ENCODE assay signal across 9 mouse cellular contexts in the genomic region with DNA sequence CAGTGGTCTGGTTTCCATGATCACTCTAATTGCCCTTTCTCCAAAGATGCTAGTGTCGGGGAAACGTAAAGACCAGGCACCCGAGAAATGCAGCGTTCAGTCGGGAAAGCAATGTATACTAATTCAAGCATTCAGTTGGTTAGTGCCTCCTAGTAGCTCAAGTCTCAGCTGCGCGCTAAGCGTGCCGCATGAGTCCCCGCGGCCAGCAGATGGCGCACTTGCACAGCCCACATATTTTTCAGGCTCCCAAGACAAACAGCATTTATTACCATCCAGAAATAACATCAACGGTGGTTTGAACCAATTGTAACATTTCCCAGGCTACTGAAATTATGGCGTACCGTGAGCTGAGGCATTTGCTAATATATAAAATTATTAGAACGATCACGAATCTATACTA.
DNase-seq lines count a peak whose midpoint lies in the region; ATAC-seq and TF ChIP-seq lines count a peak whose summit lies in the region.
"Had no signal": no experiment of that assay in that cellular context is flagged by ENCODE, and none has a peak within 500 bp of the region (broad histone marks: within the 10 kb centered on the region; RNA-seq: fewer than 3 reads in every experiment).

No protein-coding gene starts in this region.

- DNase-seq in CH12.LX (ENCODE audit: extremely low read depth): peak; percentile 68
- DNase-seq in adrenal gland, postnatal 36 days: peak; percentile 80 to 81
- peak; percentile 89 for DNase-seq in embryonic facial prominence, embryonic 10.5 days (ENCODE audit: low spot score)
- DNase-seq in heart, postnatal 14 days: peak; percentile 75 to 85
- DNase-seq in layer of hippocampus, adult 18-20 months (ENCODE audit: low spot score in 2 of 2): peak; percentile 72 to 92
- peak; percentile 29 for DNase-seq in retina, adult 2 months (ENCODE audit: low read depth, low spot score)
- peak; percentile 54 for DNase-seq in urinary bladder, adult 2 months (ENCODE audit: low spot score)

- no peaks in the 10 kb centered on the region for H3K27me3 ChIP-seq in CH12.LX (replicated peaks)
- H3K27me3 ChIP-seq in embryonic facial prominence, embryonic 10.5 days (replicated peaks; ENCODE audit: low read depth, poor library complexity, severe bottlenecking): no peaks in the 10 kb centered on the region
- no peaks in the 10 kb centered on the region for H3K27me3 ChIP-seq in lung, embryonic 16.5 days (ENCODE audit: control insufficient read depth, insufficient read depth, low read depth, low read length)
- H3K27me3 ChIP-seq: heart, embryonic 15.5 days had no signal

- intact Hi-C loops in heart, postnatal 14 days (cut with DNase I): loop anchor here (1.0 to 5.0 kb wide), 5 partner anchors 346 to 579 kb away; no protein-coding TSS in a partner anchor

- H3K9me3 ChIP-seq in CH12.LX (replicated peaks; ENCODE audit: low read length): no peaks in the 10 kb centered on the region
- no peaks in the 10 kb centered on the region for H3K9me3 ChIP-seq in embryonic facial prominence, embryonic 10.5 days
- no peaks in the 10 kb centered on the region for H3K9me3 ChIP-seq in lung, embryonic 16.5 days (ENCODE audit: control insufficient read depth, low read length)
- H3K9me3 ChIP-seq: heart, embryonic 15.5 days had no signal

- H3K4me3 ChIP-seq in CH12.LX (replicated peaks in 1 of 3; ENCODE audit: low read depth in 2 of 3, low read length in 2 of 3, poor library complexity in 1 of 3): no peak overlapping the region
- H3K4me3 ChIP-seq in embryonic facial prominence, embryonic 10.5 days: no peak overlapping the region
- H3K4me3 ChIP-seq in lung, embryonic 16.5 days (ENCODE audit: low read length): no peak overlapping the region
- H3K4me3 ChIP-seq: heart, embryonic 15.5 days had no signal

- peak; percentile 86 to 95 for TF ChIP-seq CTCF in CH12.LX (conservative IDR thresholded peaks at IDR 0.05 in 1 of 2, IDR thresholded peaks at IDR 0.05 in 1 of 2; ENCODE audit: low read depth in 2 of 2, low read length in 2 of 2)

- peak; percentile 72; the same call in 1 of the 2 replicates for ATAC-seq in lung, embryonic 16.5 days (ENCODE audit: low read depth)

- peak overlapping the region; percentile 49; the same call in 1 of the 2 replicates for H3K4me2 ChIP-seq in CH12.LX (ENCODE audit: insufficient read depth, low read depth, poor library complexity, severe bottlenecking)
- H3K4me2 ChIP-seq in lung, embryonic 16.5 days (ENCODE audit: low read depth, low read length): no peak overlapping the region
- H3K4me2 ChIP-seq: heart, embryonic 15.5 days had no signal

- H3K9ac ChIP-seq in CH12.LX (ENCODE audit: insufficient read depth, low read depth): no peak overlapping the region
- no peak overlapping the region for H3K9ac ChIP-seq in lung, embryonic 16.5 days (ENCODE audit: low read length)
- H3K9ac ChIP-seq: heart, embryonic 15.5 days had no signal

- in situ Hi-C loops in CH12.LX (cut with MboI; ENCODE audit: low pct_ligation_motif_present, low pct_unique_long_range_greater_than_20kb, low sequenced_read_pairs): loop anchor here (5.0 kb wide), 1 partner anchor 469 kb away; no protein-coding TSS in a partner anchor

- H3K4me1 ChIP-seq in CH12.LX (ENCODE audit: control insufficient read depth in 1 of 2, insufficient read depth in 2 of 2): peaks cover 0 to 5% of the 10 kb centered on the region in 2 experiments; a peak in 1 of 4 replicates
- H3K4me1 ChIP-seq in embryonic facial prominence, embryonic 10.5 days: no peaks in the 10 kb centered on the region
- H3K4me1 ChIP-seq in lung, embryonic 16.5 days (replicated peaks; ENCODE audit: control insufficient read depth, insufficient read depth, low read length): 0 out of 2 replicates have a peak, but pooled peaks cover 2% of the 10 kb centered on the region
- H3K4me1 ChIP-seq: heart, embryonic 15.5 days had no signal

- no peaks in the 10 kb centered on the region for H3K79me2 ChIP-seq in CH12.LX (replicated peaks; ENCODE audit: control insufficient read depth, extremely low read depth, insufficient read depth, poor library complexity, severe bottlenecking)

- peak; percentile 89 for TF ChIP-seq RAD21 in CH12.LX (IDR thresholded peaks at IDR 0.05; ENCODE audit: low read depth, low read length)

- TF ChIP-seq POLR2A in CH12.LX (IDR thresholded peaks at IDR 0.05; ENCODE audit: low read depth, low read length): no peak

- 12% methylated on average over 17 of the region's 17 CpGs for WGBS in embryonic facial prominence, embryonic 10.5 days
- WGBS in lung, embryonic 16.5 days: 9% methylated on average over 17 of the region's 17 CpGs

- dilution Hi-C loops in CH12.LX (cut with MboI; ENCODE audit: extremely low pct_ligation_motif_present, extremely low pct_unique_long_range_greater_than_20kb, low sequenced_read_pairs): no loop called here

- no peak overlapping the region for H3K27ac ChIP-seq in CH12.LX (ENCODE audit: insufficient read depth, low read depth)
- H3K27ac ChIP-seq in embryonic facial prominence, embryonic 10.5 days (replicated peaks): no peak overlapping the region
- no peak overlapping the region for H3K27ac ChIP-seq in lung, embryonic 16.5 days (ENCODE audit: low read length)
- H3K27ac ChIP-seq: heart, embryonic 15.5 days had no signal

- TF ChIP-seq EP300 in CH12.LX (IDR thresholded peaks at IDR 0.05; ENCODE audit: low read length): no peak

- no peaks in the 10 kb centered on the region for H3K36me3 ChIP-seq in CH12.LX (replicated peaks in 1 of 2; ENCODE audit: control insufficient read depth in 1 of 2, insufficient read depth in 1 of 2, low read length in 1 of 2)
- no peaks in the 10 kb centered on the region for H3K36me3 ChIP-seq in embryonic facial prominence, embryonic 10.5 days (replicated peaks)
- no peaks in the 10 kb centered on the region for H3K36me3 ChIP-seq in lung, embryonic 16.5 days (ENCODE audit: control insufficient read depth, insufficient read depth, low read length)
- H3K36me3 ChIP-seq: heart, embryonic 15.5 days had no signal

TF ChIP-seq in CH12.LX, 34 proteins besides CTCF, POLR2A, EP300 and RAD21:
- TF ChIP-seq BHLHE40 (IDR thresholded peaks at IDR 0.05; ENCODE audit: low read depth, low read length) (peak; percentile 48; the same call in 1 of the 2 replicates), ZC3H11A (IDR thresholded peaks at IDR 0.05; ENCODE audit: low read depth, low read length) (peak; percentile 84), SMC3 (IDR thresholded peaks at IDR 0.05; ENCODE audit: low read depth, low read length) (peak; percentile 95), KAT2A (IDR thresholded peaks at IDR 0.05; ENCODE audit: insufficient replicate concordance, low read length) (no peak), MYC (IDR thresholded peaks at IDR 0.05; ENCODE audit: low read depth, low read length) (0 out of 2 replicates have a peak, but pooled peaks have one; percentile 28), IRF4 (IDR thresholded peaks at IDR 0.05; ENCODE audit: low read depth, low read length) (0 out of 2 replicates have a peak, but pooled peaks have one; percentile 17), NRF1 (IDR thresholded peaks at IDR 0.05; ENCODE audit: low read depth, low read length) (0 out of 2 replicates have a peak, but pooled peaks have one; percentile 38), USF1 (IDR thresholded peaks at IDR 0.05; ENCODE audit: low read depth, low read length) (no peak), HCFC1 (IDR thresholded peaks at IDR 0.05; ENCODE audit: low read depth, low read length) (no peak), NELFE (IDR thresholded peaks at IDR 0.05; ENCODE audit: low read depth, low read length) (peak; percentile 45; the same call in 1 of the 2 replicates), JUND (conservative IDR thresholded peaks at IDR 0.05; ENCODE audit: low read depth, low read length) (0 out of 2 replicates have a peak, but pooled peaks have one; percentile 6), MEF2A (IDR thresholded peaks at IDR 0.05; ENCODE audit: borderline replicate concordance, low read depth, low read length) (peak; percentile 20; the same call in 1 of the 2 replicates), MAX (IDR thresholded peaks at IDR 0.05; ENCODE audit: low read length) (peak; percentile 47; the same call in 1 of the 2 replicates)

Comparison
In these comparisons a context has a peak if more than half of its experiments do, and no peak if none do; other contexts are left out.
1. DNase-seq: peak in every context shown above with its lines; median percentile 89 in embryonic facial prominence, embryonic 10.5 days; 82 in layer of hippocampus, adult 18-20 months; 80 in adrenal gland, postnatal 36 days; 80 in heart, postnatal 14 days; 68 in CH12.LX; 54 in urinary bladder, adult 2 months; 29 in retina, adult 2 months.